In genomic region chr5:30887858-30888336, GRCm38 (mm10) we compare ENCODE assay signal across 8 mouse cellular contexts. TPM values are rescaled to one million over a fixed set of nuclear protein-coding genes. Genes with fewer than 3 reads are reported as not detected.
A peak's percentile ranks its signal among the peaks of the same experiment; 100 is the strongest.
DNase-seq lines count a peak whose midpoint lies in the region; ATAC-seq and TF ChIP-seq lines count a peak whose summit lies in the region.

No protein-coding gene starts in this region.

- DNase-seq in MN1 (ENCODE audit: low spot score) = peak; percentile 97
- peak; percentile 95 for DNase-seq in cerebellum, adult 9-10 months
- DNase-seq in hindbrain, embryonic 10.5 days (ENCODE audit: low spot score) = peak; percentile 96
- DNase-seq in layer of hippocampus, adult 9-11 months = peak; percentile 93
- DNase-seq in lung, postnatal 0 days (ENCODE audit: low spot score) = peak; percentile 96
- peak; percentile 87 for DNase-seq in ovary, postnatal 14 days (ENCODE audit: low spot score)
- peak; percentile 90 for DNase-seq in thymus, postnatal 25 days

- peak overlapping the region; percentile 99 for H3K27ac ChIP-seq in hindbrain, embryonic 10.5 days
- peak overlapping the region; percentile 93 for H3K27ac ChIP-seq in lung, postnatal 0 days (ENCODE audit: low read length)

- WGBS in hindbrain, embryonic 10.5 days = under 1% methylated on average over 28 of the region's 28 CpGs
- under 1% methylated on average over 28 of the region's 28 CpGs for WGBS in lung, postnatal 0 days

- peak overlapping the region; percentile 86 for H3K4me3 ChIP-seq in hindbrain, embryonic 10.5 days
- peak overlapping the region; percentile 77 for H3K4me3 ChIP-seq in lung, postnatal 0 days (ENCODE audit: low read depth, low read length)

- no peaks in the 10 kb centered on the region for H3K9me3 ChIP-seq in hindbrain, embryonic 10.5 days
- no peaks in the 10 kb centered on the region for H3K9me3 ChIP-seq in lung, postnatal 0 days (ENCODE audit: low read length)

- peak; percentile 80 for ATAC-seq in frontal cortex, adult (ENCODE audit: low TSS enrichment)
- ATAC-seq in lung, postnatal 0 days = peak; percentile 81

- peaks cover 25% of the 10 kb centered on the region for H3K4me1 ChIP-seq in hindbrain, embryonic 10.5 days (replicated peaks)
- peaks cover 7% of the 10 kb centered on the region; the same call in 1 of the 2 replicates for H3K4me1 ChIP-seq in lung, postnatal 0 days (ENCODE audit: insufficient read depth, low read depth, low read length)

- peaks cover 27% of the 10 kb centered on the region for H3K36me3 ChIP-seq in hindbrain, embryonic 10.5 days
- H3K36me3 ChIP-seq in lung, postnatal 0 days (ENCODE audit: insufficient read depth, low read length) = peaks cover 10% of the 10 kb centered on the region

- peak; percentile 74 for TF ChIP-seq EP300 in lung, postnatal 0 days (IDR thresholded peaks at IDR 0.05)

- no peak; the same call in 1 of the 2 replicates for TF ChIP-seq CTCF in lung, postnatal 0 days (IDR thresholded peaks at IDR 0.05)

- no peaks in the 10 kb centered on the region for H3K27me3 ChIP-seq in hindbrain, embryonic 10.5 days (ENCODE audit: insufficient read depth, poor library complexity, severe bottlenecking)
- no peaks in the 10 kb centered on the region for H3K27me3 ChIP-seq in lung, postnatal 0 days (replicated peaks; ENCODE audit: insufficient read depth, low read length)

- H3K9ac ChIP-seq in lung, postnatal 0 days (replicated peaks; ENCODE audit: low read depth) = peak overlapping the region; percentile 59

- H3K4me2 ChIP-seq in lung, postnatal 0 days (replicated peaks; ENCODE audit: low read depth, low read length) = peak overlapping the region; percentile 88

RNA-seq across cellular contexts. Expression of gene Agbl5, which starts 0.6 kb away (rescaled TPM):
- polyA plus RNA-seq in hindbrain, embryonic 10.5 days (2016; fragmentation: Nextera tagmentation; extraction: Ambion mirVana) = 18.4 and 24.2 TPM in 2 replicates
- polyA plus RNA-seq in lung, postnatal 0 days (2015; fragmentation: Nextera tagmentation; extraction: Ambion mirVana) = 9.9 and 10.2 TPM in 2 replicates

RNA-seq across cellular contexts. Expression of gene Ost4, which starts 19.7 kb away (rescaled TPM):
- polyA plus RNA-seq in hindbrain, embryonic 10.5 days (2016; fragmentation: Nextera tagmentation; extraction: Ambion mirVana) = 405 and 407 TPM in 2 replicates
- 340 and 365 TPM in 2 replicates for polyA plus RNA-seq in lung, postnatal 0 days (2015; fragmentation: Nextera tagmentation; extraction: Ambion mirVana)

RNA-seq across cellular contexts. Expression of gene Tmem214, which starts 20.1 kb away (rescaled TPM):
- 64.0 and 67.6 TPM in 2 replicates for polyA plus RNA-seq in hindbrain, embryonic 10.5 days (2016; fragmentation: Nextera tagmentation; extraction: Ambion mirVana)
- 58.2 and 63.8 TPM in 2 replicates for polyA plus RNA-seq in lung, postnatal 0 days (2015; fragmentation: Nextera tagmentation; extraction: Ambion mirVana)

RNA-seq across cellular contexts. Expression of gene Emilin1, which starts 25.3 kb away (rescaled TPM):
- polyA plus RNA-seq in hindbrain, embryonic 10.5 days (2016; fragmentation: Nextera tagmentation; extraction: Ambion mirVana) = 85.1 and 87.4 TPM in 2 replicates
- 121 and 135 TPM in 2 replicates for polyA plus RNA-seq in lung, postnatal 0 days (2015; fragmentation: Nextera tagmentation; extraction: Ambion mirVana)

RNA-seq across cellular contexts. Expression of gene Khk, which starts 33.3 kb away (rescaled TPM):
- polyA plus RNA-seq in hindbrain, embryonic 10.5 days (2016; fragmentation: Nextera tagmentation; extraction: Ambion mirVana) = 7.2 and 8.0 TPM in 2 replicates
- 43.6 and 48.7 TPM in 2 replicates for polyA plus RNA-seq in lung, postnatal 0 days (2015; fragmentation: Nextera tagmentation; extraction: Ambion mirVana)

Comparison
In these comparisons a context has a peak if more than half of its experiments do, and no peak if none do; other contexts are left out.
1. Peak in every context shown above with its lines: DNase-seq, ATAC-seq, H3K4me3 ChIP-seq and H3K27ac ChIP-seq.